Mouse (Mus musculus) heart, embryonic 14.5 days (tissue): ENCODE data around the gene Fhl2. TPM values are rescaled to one million over a fixed set of nuclear protein-coding genes. Genes with fewer than 3 reads are reported as not detected.

Source experiments
- ATAC-seq: fragments of 200-750 bp; cut with Nextera tagmentation; 2 replicates; pipeline ENCODE4 v1.8.0; 2017; ENCODE audit warnings: low read depth, moderate TSS enrichment; ENCODE audit not compliant: insufficient number of reproducible peaks, insufficient read depth, low FRiP score
- H3K27ac ChIP-seq, 2 experiments: fragments of 200-500 bp in 1 of 2; fragments of 300-500 bp in 1 of 2; sonication (generic) in 1 of 2; replicated peaks in 1 of 2; 2 replicates each; pipeline ENCODE4 v1.5.1; 2012 to 2014; ENCODE audit warnings: low read depth in 2 of 2, low read length in 2 of 2, control low read depth in 1 of 2, mild to moderate bottlenecking in 1 of 2, mixed read lengths in 1 of 2; ENCODE audit not compliant: control insufficient read depth in 1 of 2, insufficient read depth in 1 of 2
- H3K27me3 ChIP-seq: fragments of 300-500 bp; sonication (generic); 2 replicates; pipeline ENCODE4 v1.6.1; 2014; ENCODE audit warnings: mild to moderate bottlenecking, low read length, control low read depth; ENCODE audit not compliant: control insufficient read depth, insufficient read depth
- H3K36me3 ChIP-seq: fragments of 300-500 bp; sonication (generic); 2 replicates; pipeline ENCODE4 v1.6.1; 2014; ENCODE audit warnings: mild to moderate bottlenecking, control low read depth, low read length, mixed read lengths; ENCODE audit not compliant: control insufficient read depth, insufficient read depth
- H3K4me1 ChIP-seq, 2 experiments: fragments of 200-500 bp in 1 of 2; fragments of 300-500 bp in 1 of 2; sonication (generic) in 1 of 2; 2 replicates each; pipeline ENCODE4 v1.6.1; 2012 to 2014; ENCODE audit warnings: low read length in 2 of 2, control low read depth in 1 of 2, mixed read lengths in 1 of 2; ENCODE audit not compliant: control insufficient read depth in 2 of 2, insufficient read depth in 2 of 2
- H3K4me2 ChIP-seq: fragments of 300-500 bp; sonication (generic); 2 replicates; pipeline ENCODE4 v1.6.1; 2014; ENCODE audit warnings: mild to moderate bottlenecking, low read length
- H3K4me3 ChIP-seq, 2 experiments: fragments of 200-500 bp in 1 of 2; fragments of 300-500 bp in 1 of 2; sonication (generic) in 1 of 2; 2 replicates each; pipeline ENCODE4 v1.5.1; 2012 to 2014; ENCODE audit warnings: low read length in 2 of 2, mild to moderate bottlenecking in 2 of 2, control low read depth in 1 of 2, low read depth in 1 of 2, moderate library complexity in 1 of 2; ENCODE audit not compliant: control insufficient read depth in 1 of 2, insufficient read depth in 1 of 2
- H3K9ac ChIP-seq: fragments of 300-500 bp; sonication (generic); 2 replicates; pipeline ENCODE4 v1.6.1; 2014; ENCODE audit warnings: mild to moderate bottlenecking, low read length
- H3K9me3 ChIP-seq: fragments of 300-500 bp; sonication (generic); 2 replicates; pipeline ENCODE4 v1.6.1; 2016; ENCODE audit warnings: low read length, control low read depth; ENCODE audit not compliant: control insufficient read depth
- whole genome bisulfite sequencing: fragments of 180-500 bp; shearing (Covaris S2); extraction: QIAGEN DNeasy Blood & Tissue Kit; methylation state at CpG from one replicate; pipeline ENCODE4 v1.1.7; 2014; 5-methylcytosine and 5-hydroxymethylcytosine counted together
- polyA plus RNA-seq: library from polyadenylated mRNA; unstranded; fragments of >200 nt; fragmentation: Nextera tagmentation; extraction: Ambion mirVana; gene quantifications from 2 replicates; pipeline ENCODE4 v1.2.1, GENCODE M21; 2014

Fhl2 gene
- polyA plus RNA-seq, 1 experiment from 2014 or later: 358 TPM

DNA sequence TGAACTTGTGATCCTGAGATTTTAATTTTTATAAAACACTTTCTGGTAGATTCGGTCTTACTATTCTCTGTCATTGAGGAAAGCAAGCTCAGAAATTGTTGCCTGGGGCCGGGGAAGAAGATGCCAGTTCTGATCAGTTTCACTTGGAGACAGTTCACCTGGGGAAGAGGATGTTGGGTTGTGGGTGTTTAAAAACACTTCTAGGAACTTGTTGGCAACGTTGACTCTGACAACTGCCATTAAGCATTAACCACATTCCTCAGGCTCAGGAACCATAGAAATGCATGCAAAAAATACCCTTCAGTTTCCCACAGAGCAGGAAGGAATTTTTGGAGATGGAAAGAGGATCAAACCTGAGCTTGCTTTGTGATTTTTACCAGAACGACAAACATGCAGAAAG is 28.2 kb upstream of the Fhl2 start:
- ATAC-seq: no peak
- Histone ChIP-seq H3K36me3 (no peaks in the 10 kb centered on the region), H3K9ac (no peak overlapping the region), H3K27me3 (no peaks in the 10 kb centered on the region), H3K4me1 (peaks cover 5 to 14% of the 10 kb centered on the region in 2 experiments), H3K9me3 (no peaks in the 10 kb centered on the region), H3K4me3 (no peak overlapping the region), H3K4me2 (no peak overlapping the region), H3K27ac (no peak overlapping the region)
- WGBS: 72% methylated on average over 4 of the region's 4 CpGs

DNA sequence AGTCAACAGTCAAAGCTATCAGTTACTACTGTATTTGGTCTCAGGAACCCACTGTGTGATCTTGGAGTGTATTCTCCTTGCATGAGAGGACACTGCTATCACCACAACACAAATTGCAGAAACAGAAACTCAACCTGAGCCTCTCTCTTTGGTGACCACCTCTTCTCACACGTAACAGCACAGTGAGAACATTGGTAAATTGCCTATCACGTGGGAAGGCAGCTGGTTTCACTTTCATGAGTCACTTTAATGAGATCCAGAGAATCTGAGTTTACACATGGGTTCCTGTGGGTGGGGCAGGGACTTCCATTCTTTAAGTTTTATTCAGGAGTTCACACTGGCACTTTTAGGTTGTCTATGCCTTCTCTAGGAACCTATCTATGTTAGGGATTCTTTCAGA is 27.4 kb upstream of the Fhl2 start:
- Histone ChIP-seq H3K9me3 (no peaks in the 10 kb centered on the region), H3K4me2 (no peak overlapping the region), H3K9ac (no peak overlapping the region), H3K36me3 (no peaks in the 10 kb centered on the region), H3K27ac (no peak overlapping the region), H3K4me3 (no peak overlapping the region), H3K27me3 (no peaks in the 10 kb centered on the region), H3K4me1 (peaks cover 5 to 14% of the 10 kb centered on the region in 2 experiments)
- no peak for ATAC-seq
- WGBS: 63% methylated on average over 2 of the region's 2 CpGs

DNA sequence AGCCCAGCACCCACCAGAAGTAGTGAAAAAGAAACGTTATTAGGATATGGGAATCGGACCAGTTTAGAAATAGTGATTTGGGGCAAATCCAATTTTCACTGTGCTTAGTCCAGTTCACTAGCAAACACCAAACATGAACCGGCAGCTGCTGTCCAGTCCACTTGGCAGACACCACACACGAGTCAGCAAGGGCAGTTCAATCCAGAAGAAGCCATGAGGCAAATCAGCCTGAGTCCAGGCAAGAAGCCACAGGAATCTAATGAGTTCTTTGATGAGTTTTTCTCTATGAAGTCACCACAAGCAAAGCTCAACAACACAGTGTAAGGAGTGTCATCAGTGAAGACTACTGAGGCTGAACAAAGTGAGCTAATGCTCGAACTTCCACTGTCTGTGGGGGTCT is 26.3 kb upstream of the Fhl2 start:
- Histone ChIP-seq H3K36me3 (no peaks in the 10 kb centered on the region), H3K9me3 (no peaks in the 10 kb centered on the region), H3K4me3 (no peak overlapping the region), H3K27me3 (no peaks in the 10 kb centered on the region), H3K4me1 (peaks cover 7 to 14% of the 10 kb centered on the region in 2 experiments), H3K9ac (no peak overlapping the region), H3K27ac (no peak overlapping the region), H3K4me2 (no peak overlapping the region)
- WGBS: 85% methylated on average over 5 of the region's 5 CpGs
- ATAC-seq: no peak

DNA sequence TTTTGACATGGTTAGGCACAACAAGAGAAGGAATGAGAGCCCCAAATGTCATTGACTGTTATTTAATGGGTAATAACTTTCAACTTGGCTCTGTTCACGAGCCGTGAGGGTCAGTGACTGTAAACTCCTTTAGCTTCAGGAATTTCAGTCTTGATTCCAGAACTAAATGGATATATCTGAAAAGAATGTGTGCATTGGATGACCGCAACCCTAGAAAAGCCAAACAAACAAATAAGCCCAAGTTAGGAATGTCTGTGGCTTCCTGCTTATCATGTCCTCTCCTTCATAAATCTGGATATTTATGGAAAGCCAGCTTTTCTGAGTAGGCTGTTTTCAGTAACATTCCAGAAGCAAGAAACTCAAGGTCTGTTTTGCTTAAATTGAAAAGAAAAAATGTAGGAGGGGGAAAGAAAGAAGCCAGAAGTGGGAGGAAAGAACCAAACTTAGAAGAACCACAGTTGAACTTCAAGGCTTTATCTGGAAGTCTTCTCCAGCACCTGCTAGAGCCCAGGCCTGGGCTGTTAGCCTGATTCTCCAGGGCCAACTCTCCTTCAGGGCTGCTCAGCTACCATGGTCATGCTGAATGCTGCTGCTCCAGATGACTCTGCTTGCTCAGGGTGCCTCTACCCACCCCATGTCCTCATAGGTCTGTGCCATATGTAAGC is 21.4 kb upstream of the Fhl2 start:
- no peak overlapping the region for H3K4me2 ChIP-seq
- H3K36me3 ChIP-seq: no peaks in the 10 kb centered on the region
- no peak for ATAC-seq
- H3K4me1 ChIP-seq: peaks cover 8 to 15% of the 10 kb centered on the region in 2 experiments
- H3K4me3 ChIP-seq: no peak overlapping the region
- H3K9me3 ChIP-seq: no peaks in the 10 kb centered on the region
- H3K9ac ChIP-seq: no peak overlapping the region
- H3K27me3 ChIP-seq: no peaks in the 10 kb centered on the region
- H3K27ac ChIP-seq: no peak overlapping the region
- 84% methylated on average over 3 of the region's 3 CpGs for WGBS

DNA sequence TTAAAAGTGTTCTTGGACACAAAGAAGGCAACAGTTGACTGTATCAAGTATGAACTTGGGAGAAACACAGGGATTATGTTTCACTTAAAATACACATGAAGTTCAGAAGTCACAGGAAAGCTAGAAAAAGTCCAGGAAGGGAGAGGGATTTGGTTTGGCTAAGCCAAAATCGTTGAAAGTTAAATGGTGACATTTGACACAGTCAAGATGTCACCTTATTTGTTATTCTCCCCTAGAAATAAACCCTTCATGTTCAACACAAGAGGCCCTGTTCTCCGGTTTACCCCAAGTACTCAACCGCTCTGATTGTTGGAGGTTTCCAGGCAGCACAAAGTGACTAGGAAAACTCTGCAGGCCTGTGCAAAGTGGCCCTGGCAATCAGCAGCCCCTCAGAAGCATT is 18.8 kb upstream of the Fhl2 start:
- H3K9me3 ChIP-seq: no peaks in the 10 kb centered on the region
- H3K9ac ChIP-seq: no peak overlapping the region
- H3K4me1 ChIP-seq: peaks cover 8 to 26% of the 10 kb centered on the region in 2 experiments
- peak overlapping the region in 1 of 2 experiments; percentile 59; a peak in 2 of 4 replicates for H3K27ac ChIP-seq
- no peak overlapping the region for H3K4me2 ChIP-seq
- no peaks in the 10 kb centered on the region for H3K27me3 ChIP-seq
- no peak for ATAC-seq
- 15% methylated on average over 3 of the region's 3 CpGs for WGBS
- H3K36me3 ChIP-seq: no peaks in the 10 kb centered on the region
- H3K4me3 ChIP-seq: no peak overlapping the region

DNA sequence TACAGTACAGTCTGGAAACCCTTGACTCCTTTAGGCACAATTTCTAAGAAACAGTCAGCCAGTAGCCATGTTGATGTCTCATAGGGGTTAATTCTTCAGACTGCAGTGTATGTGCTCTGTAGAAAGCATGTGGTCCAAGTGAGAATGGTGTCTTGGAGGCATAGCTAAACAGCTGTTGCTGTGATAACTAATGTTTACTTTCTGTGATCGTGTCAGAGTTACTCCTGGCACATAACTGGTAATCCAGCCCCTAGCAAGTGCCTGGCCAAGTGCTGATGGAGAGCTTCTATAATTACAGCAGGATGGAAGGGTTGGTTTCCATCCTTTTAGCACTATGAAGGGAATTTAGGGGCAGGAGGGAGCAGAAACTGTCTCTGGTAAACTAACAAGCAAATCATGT is 14.5 kb upstream of the Fhl2 start:
- Histone ChIP-seq H3K4me3 (no peak overlapping the region), H3K4me2 (no peak overlapping the region), H3K27me3 (no peaks in the 10 kb centered on the region), H3K36me3 (no peaks in the 10 kb centered on the region), H3K9ac (no peak overlapping the region), H3K4me1 (peaks cover 6 to 26% of the 10 kb centered on the region in 2 experiments), H3K9me3 (no peaks in the 10 kb centered on the region), H3K27ac (no peak overlapping the region)
- 5% methylated on average over 1 of the region's 1 CpGs for WGBS
- ATAC-seq: no peak

DNA sequence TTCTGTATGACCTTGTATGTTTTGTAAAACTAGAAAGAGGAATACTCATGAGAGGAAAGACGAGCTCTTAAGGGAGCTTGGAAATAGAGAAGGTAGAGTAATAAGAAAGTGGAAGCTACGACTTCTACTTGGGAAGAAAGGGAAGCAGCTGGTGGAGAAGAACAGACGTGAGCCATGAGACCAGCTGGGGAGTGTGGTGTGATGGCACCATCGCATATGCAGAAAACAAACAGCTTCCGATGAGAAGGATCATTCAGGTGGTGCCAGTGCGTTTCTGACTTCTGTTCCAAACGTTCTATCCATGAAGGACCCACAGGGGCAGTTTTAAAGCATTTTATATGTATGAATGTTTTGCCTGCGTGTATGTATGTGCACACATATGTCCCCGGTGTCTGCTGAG is 13.5 kb upstream of the Fhl2 start:
- no peak overlapping the region for H3K9ac ChIP-seq
- H3K27ac ChIP-seq: no peak overlapping the region
- no peaks in the 10 kb centered on the region for H3K36me3 ChIP-seq
- H3K9me3 ChIP-seq: no peaks in the 10 kb centered on the region
- H3K4me3 ChIP-seq: no peak overlapping the region
- 81% methylated on average over 9 of the region's 9 CpGs for WGBS
- H3K27me3 ChIP-seq: no peaks in the 10 kb centered on the region
- H3K4me1 ChIP-seq: peaks cover 2 to 17% of the 10 kb centered on the region in 2 experiments; a peak in 3 of 4 replicates
- ATAC-seq: no peak
- H3K4me2 ChIP-seq: no peak overlapping the region

DNA sequence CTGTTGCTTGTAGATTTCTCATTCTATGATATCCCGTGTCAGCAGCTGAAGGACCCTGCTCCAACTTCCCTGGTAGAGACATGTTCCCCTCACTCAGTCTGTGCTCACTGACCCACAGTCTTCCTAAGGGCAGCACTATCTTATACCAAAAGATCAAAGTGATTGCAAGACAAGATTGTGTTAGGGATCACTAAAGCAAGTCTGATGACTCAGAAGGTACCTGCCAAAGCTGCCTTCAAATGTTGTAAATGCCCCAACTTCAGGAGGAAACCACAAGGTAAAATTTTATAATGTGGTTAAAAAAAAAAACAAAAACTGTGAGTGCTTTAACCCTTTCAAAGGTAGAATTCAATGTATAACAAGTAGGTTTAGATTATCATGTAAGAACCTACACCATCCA is 10.4 kb upstream of the Fhl2 start:
- H3K9ac ChIP-seq: no peak overlapping the region
- WGBS: 88% methylated on average over 1 of the region's 1 CpGs
- no peaks in the 10 kb centered on the region for H3K9me3 ChIP-seq
- H3K27me3 ChIP-seq: no peaks in the 10 kb centered on the region
- H3K36me3 ChIP-seq: 0 out of 2 replicates have a peak, but pooled peaks cover 4% of the 10 kb centered on the region
- no peak overlapping the region for H3K4me2 ChIP-seq
- no peak for ATAC-seq
- peaks cover 7 to 21% of the 10 kb centered on the region in 2 experiments for H3K4me1 ChIP-seq
- no peak overlapping the region for H3K27ac ChIP-seq
- no peak overlapping the region for H3K4me3 ChIP-seq
